Mouse (Mus musculus) myocyte (in vitro differentiated cells): ENCODE measurements at regions not wholly inside any gene's neighbourhood (a gene's known extent, or its start where the extent isn't known, plus 50 kb on each side); places are given as distances from the start of the nearest gene placed in this dataset.

Experiments used
- H3K27me3 ChIP-seq: one replicate; pipeline ENCODE4 v1.6.1; 2011; ENCODE audit not compliant: control insufficient read depth, insufficient read depth, insufficient read length
- H3K36me3 ChIP-seq: one replicate; pipeline ENCODE4 v1.6.1; 2011; ENCODE audit not compliant: control insufficient read depth, insufficient read depth
- H3K4me2 ChIP-seq: one replicate; pipeline ENCODE4 v1.6.1; 2011; ENCODE audit warnings: low read depth, control low read depth
- H3K4me3 ChIP-seq: one replicate; pipeline ENCODE4 v1.5.1; 2011; ENCODE audit warnings: mild to moderate bottlenecking, control low read depth, moderate library complexity
- H3K79me2 ChIP-seq: one replicate; pipeline ENCODE4 v1.6.1; 2011; ENCODE audit not compliant: control insufficient read depth, insufficient read depth
- H3ac ChIP-seq: one replicate; pipeline ENCODE4 v1.6.1; 2011; ENCODE audit not compliant: control insufficient read depth, insufficient read length
- E2F4 ChIP-seq: IDR thresholded peaks from one replicate; pipeline ENCODE4 v1.6.1; 2011; ENCODE audit warnings: mild to moderate bottlenecking, control low read depth, moderate library complexity; ENCODE audit not compliant: insufficient read depth
- MAX ChIP-seq: IDR thresholded peaks from one replicate; pipeline ENCODE4 v1.6.1; 2011; ENCODE audit warnings: low read depth, mild to moderate bottlenecking, control low read depth
- MYOD1 ChIP-seq, 3 experiments: IDR thresholded peaks; one replicate each; pipeline ENCODE4 v1.6.1; 2011; ENCODE audit warnings: control low read depth in 2 of 3, low read depth in 2 of 3, mild to moderate bottlenecking in 2 of 3, moderate library complexity in 1 of 3; ENCODE audit not compliant: insufficient read length in 2 of 3, control insufficient read depth in 1 of 3
- MYOG ChIP-seq, 3 experiments: IDR thresholded peaks; one replicate each; pipeline ENCODE4 v1.6.1; 2011; ENCODE audit warnings: control low read depth in 2 of 3, low read depth in 2 of 3, mild to moderate bottlenecking in 2 of 3; ENCODE audit not compliant: insufficient read length in 2 of 3, control insufficient read depth in 1 of 3, insufficient read depth in 1 of 3
- POLR2A ChIP-seq: IDR thresholded peaks from one replicate; pipeline ENCODE4 v1.6.1; 2011; ENCODE audit warnings: low read depth, mild to moderate bottlenecking, control low read depth, moderate library complexity; ENCODE audit not compliant: insufficient read length
- REST ChIP-seq: IDR thresholded peaks from one replicate; pipeline ENCODE4 v1.6.1; 2011; ENCODE audit warnings: mild to moderate bottlenecking, control low read depth, moderate library complexity; ENCODE audit not compliant: insufficient read depth, insufficient read length
- SRF ChIP-seq: IDR thresholded peaks from one replicate; pipeline ENCODE4 v1.6.1; 2011; ENCODE audit warnings: low read depth; ENCODE audit not compliant: control insufficient read depth, insufficient read length
- TCF3 ChIP-seq: IDR thresholded peaks from one replicate; pipeline ENCODE4 v1.6.1; 2011; ENCODE audit warnings: low read depth, control low read depth; ENCODE audit not compliant: insufficient read length

- no peak overlapping the region for H3K4me3 ChIP-seq
- no peaks in the 10 kb centered on the region for H3K27me3 ChIP-seq
- no peak overlapping the region for H3K4me2 ChIP-seq
- TF ChIP-seq MAX (no peak), MYOG (IDR thresholded peaks at IDR 0.05; ENCODE audit: control insufficient read depth in 1 of 3, insufficient read depth in 1 of 3, insufficient read length in 2 of 3, low read depth in 2 of 3) (no peak), MYOD1 (IDR thresholded peaks at IDR 0.05; ENCODE audit: control insufficient read depth in 1 of 3, insufficient read length in 2 of 3, low read depth in 2 of 3) (no peak), TCF3 (no peak), POLR2A (no peak)
- H3ac ChIP-seq, result no peak overlapping the region
- H3K79me2 ChIP-seq, result no peaks in the 10 kb centered on the region
- no peaks in the 10 kb centered on the region for H3K36me3 ChIP-seq
Measured at GRCm38 (mm10) chr15:87476862-87477490, 67.1 kb upstream of the Fam19a5 start.

GRCm38 (mm10) chr15:87480758-87481157 is 63.3 kb upstream of the Fam19a5 start:
- no peak overlapping the region for H3K4me2 ChIP-seq
- H3K36me3 ChIP-seq, result no peaks in the 10 kb centered on the region

More at GRCm38 (mm10) chr15:87480758-87481157, 63.3 kb upstream of the Fam19a5 start:
- no peaks in the 10 kb centered on the region for H3K27me3 ChIP-seq
- no peak overlapping the region for H3ac ChIP-seq
- H3K79me2 ChIP-seq, result no peaks in the 10 kb centered on the region
- TF ChIP-seq MYOG (IDR thresholded peaks at IDR 0.05; ENCODE audit: control insufficient read depth in 1 of 3, insufficient read depth in 1 of 3, insufficient read length in 2 of 3, low read depth in 2 of 3) (no peak), REST (no peak), TCF3 (no peak), SRF (no peak), MAX (no peak), E2F4 (no peak), MYOD1 (IDR thresholded peaks at IDR 0.05; ENCODE audit: control insufficient read depth in 1 of 3, insufficient read length in 2 of 3, low read depth in 2 of 3) (no peak)
- no peak overlapping the region for H3K4me3 ChIP-seq
